Mouse (Mus musculus): ENCODE results near the gene Dppa3.

DNA sequence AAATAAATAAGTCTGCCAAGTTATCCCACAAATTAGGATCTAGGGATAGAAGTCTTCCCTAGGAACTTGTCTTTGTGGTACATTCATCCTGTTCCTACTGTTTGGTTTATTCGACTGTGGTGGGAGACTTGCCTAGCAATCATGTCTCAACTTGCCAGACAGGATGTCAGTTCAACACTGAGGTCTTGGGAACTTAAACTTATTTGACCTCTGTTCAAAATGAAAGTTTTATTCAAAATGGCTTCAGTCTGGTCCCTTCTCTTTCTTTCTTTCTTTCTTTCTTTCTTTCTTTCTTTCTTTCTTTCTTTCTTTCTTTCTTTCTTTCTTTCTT lies 23.3 kb upstream of the Dppa3 start:
- TF ChIP-seq CTCF (IDR thresholded peaks at IDR 0.05; ENCODE audit: low read depth, low read length) (no peak), POLR2A (IDR thresholded peaks at IDR 0.05; ENCODE audit: extremely low read depth, insufficient read depth, low read length) (no peak)
